Mouse (Mus musculus) lung, embryonic 15.5 days (tissue): Measurements from ENCODE around the gene Zcchc18. TPM values are rescaled to one million over a fixed set of nuclear protein-coding genes. Genes with fewer than 3 reads are reported as not detected.

ENCODE experiments used
- polyA plus RNA-seq: library from polyadenylated mRNA; unstranded; fragments of >200 nt; fragmentation: Nextera tagmentation; extraction: Ambion mirVana; gene quantifications from 2 replicates; pipeline ENCODE4 v1.2.1, GENCODE M21; 2015

Gene Zcchc18
- polyA plus RNA-seq, 1 experiment from 2014 or later = 11.0 TPM

Other genes starting within 250 kb of the Zcchc18 start
- 549 and 553 TPM in 2 replicates for gene Morf4l2, start 249.5 kb upstream of the Zcchc18 start, polyA plus RNA-seq
- gene Glra4, start 213.0 kb upstream of the Zcchc18 start, polyA plus RNA-seq = 0.10 TPM in 1 of 2 replicates, not detected in the other
- 2.4 and 3.6 TPM in 2 replicates for gene Plp1, start 170.5 kb upstream of the Zcchc18 start, polyA plus RNA-seq
- 0.08 and 0.14 TPM in 2 replicates for gene Rab9b, start 124.4 kb upstream of the Zcchc18 start, polyA plus RNA-seq
- not detected in 2 replicates for gene H2bfm, start 65.8 kb upstream of the Zcchc18 start, polyA plus RNA-seq
- gene Tmsb15b2, start 17.7 kb upstream of the Zcchc18 start, polyA plus RNA-seq = 30.5 and 33.3 TPM in 2 replicates
- 2.9 and 3.5 TPM in 2 replicates for gene Tmsb15l, start 16.3 kb upstream of the Zcchc18 start, polyA plus RNA-seq
- 19.0 and 22.2 TPM in 2 replicates for gene Tmsb15b1, start 16.3 kb upstream of the Zcchc18 start, polyA plus RNA-seq
- gene Slc25a53, start 45.1 kb downstream of the Zcchc18 start, polyA plus RNA-seq = 12.1 and 14.6 TPM in 2 replicates
- gene Fam199x, start 56.4 kb downstream of the Zcchc18 start, polyA plus RNA-seq = 10.9 and 11.2 TPM in 2 replicates
- gene Esx1, start 128.9 kb downstream of the Zcchc18 start, polyA plus RNA-seq = not detected in 2 replicates